Mouse (Mus musculus): ENCODE data around the gene Hmgn1.

DNA sequence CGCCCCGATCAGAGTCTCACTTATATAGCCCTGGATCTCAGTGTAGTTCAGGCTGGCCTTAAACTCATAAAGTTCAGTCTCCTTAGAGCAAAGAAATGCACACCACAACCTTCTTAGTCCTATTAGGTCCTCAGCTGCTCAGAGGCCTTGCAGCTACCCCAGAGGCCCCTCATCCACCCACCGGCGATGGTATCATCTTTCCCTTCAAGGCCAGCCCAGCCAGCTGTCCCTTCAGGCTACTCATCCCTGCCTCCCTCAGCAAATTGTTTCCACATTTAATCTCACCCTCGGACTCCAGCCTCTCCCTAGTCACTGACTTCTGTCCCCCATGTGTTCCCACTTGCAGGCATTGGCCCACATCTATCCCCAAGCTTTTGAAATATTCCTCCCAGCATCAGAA is 39.4 kb downstream of the Hmgn1 start:
- TF ChIP-seq CTCF (IDR thresholded peaks at IDR 0.05; ENCODE audit: control insufficient read depth, insufficient read depth, low read length) (no peak), POLR2A (IDR thresholded peaks at IDR 0.05; ENCODE audit: borderline replicate concordance, control insufficient read depth, low read depth, low read length) (no peak)

Measured in bone marrow, adult 2 months (tissue).